Mouse (Mus musculus) embryonic stem cell, embryonic (primary cell): ENCODE data around the gene Olfr1222.
"Not testable (repeated sequence)": the region's sequence is repeated elsewhere in the genome, so short reads cannot be mapped to it uniquely, and the experiment has no call there.

ENCODE experiments used
- CTCF ChIA-PET, 4 experiments: fragments of 300-600 bp in 2 of 4; fragments of 350-600 bp in 2 of 4; sonication (Branson Sonifier 250); formaldehyde crosslinking; loops; one replicate each; lab custom pipeline; 2022; ENCODE audit warnings: inconsistent platforms in 2 of 4; lab: Charles Lee
- POLR2A ChIA-PET, 4 experiments: fragments of 300-600 bp in 2 of 4; fragments of 350-600 bp in 2 of 4; sonication (Branson Sonifier 250); formaldehyde crosslinking; loops; one replicate each; lab custom pipeline; 2022; ENCODE audit warnings: antibody characterized with exemption in 4 of 4, inconsistent platforms in 1 of 4; lab: Charles Lee

The Olfr1222 gene

GRCm38 (mm10) chr2:89132954-89133353 lies at the start of gene Olfr1222:
Gene Olfr1222 (minus strand): TSS chr2:89133054.
- POLR2A ChIA-PET: no interaction called here
- CTCF ChIA-PET: no interaction called here

GRCm38 (mm10) chr2:89174569-89174968 lies 41.7 kb upstream of the Olfr1222 start, which contains the start of gene Olfr1225:
Gene Olfr1225 (minus strand): TSS chr2:89174669.
- POLR2A ChIA-PET: no interaction called here
- CTCF ChIA-PET: no interaction called here

GRCm38 (mm10) chr2:89164711-89165110 lies 31.9 kb upstream of the Olfr1222 start:
- POLR2A ChIA-PET, CTCF ChIA-PET: not testable (repeated sequence)

- CTCF ChIA-PET: not testable (repeated sequence)
Measured at GRCm38 (mm10) chr2:89163991-89164390, 31.1 kb upstream of the Olfr1222 start, which contains the start of gene Olfr1224-ps1. Gene Olfr1224-ps1 (minus strand): TSS chr2:89164091.

GRCm38 (mm10) chr2:89151460-89151859 lies 18.6 kb upstream of the Olfr1222 start, which contains the start of gene Olfr1223:
Gene Olfr1223 (minus strand): TSS chr2:89151560.
- CTCF ChIA-PET: no interaction called here
- POLR2A ChIA-PET: no interaction called here

More at GRCm38 (mm10) chr2:89163991-89164390, 31.1 kb upstream of the Olfr1222 start, which contains the start of gene Olfr1224-ps1:
- POLR2A ChIA-PET: not testable (repeated sequence)

- POLR2A ChIA-PET: no interaction called here
Measured at GRCm38 (mm10) chr2:89117183-89117582, 15.7 kb downstream of the Olfr1222 start, which contains the start of gene Olfr1221. Gene Olfr1221 (minus strand): TSS chr2:89117283.

GRCm38 (mm10) chr2:89106735-89107134 lies 26.1 kb downstream of the Olfr1222 start, which contains the start of gene Olfr1220:
Gene Olfr1220 (minus strand): TSS chr2:89106835.
- CTCF ChIA-PET: interaction anchor here in 1 of 4 experiments (0.6 kb wide), 1 partner anchor 170 kb away, joined by 3 read pairs; no protein-coding TSS in a partner anchor
- POLR2A ChIA-PET: no interaction called here

More at GRCm38 (mm10) chr2:89117183-89117582, 15.7 kb downstream of the Olfr1222 start, which contains the start of gene Olfr1221:
- CTCF ChIA-PET: no interaction called here

- CTCF ChIA-PET: no interaction called here
- POLR2A ChIA-PET: no interaction called here
Measured at GRCm38 (mm10) chr2:89105651-89106050, 27.2 kb downstream of the Olfr1222 start.

- POLR2A ChIA-PET: interaction anchor here in 1 of 4 experiments (0.5 kb wide), 1 partner anchor 1367 kb away, joined by 7 read pairs; no protein-coding TSS in a partner anchor
- CTCF ChIA-PET: no interaction called here
Measured at GRCm38 (mm10) chr2:89093848-89094247, 39.0 kb downstream of the Olfr1222 start.

GRCm38 (mm10) chr2:89083413-89083812 lies 49.4 kb downstream of the Olfr1222 start, which contains the start of gene Olfr1219:
Gene Olfr1219 (minus strand): TSS chr2:89083513.
- ChIA-PET POLR2A (no interaction called here), CTCF (no interaction called here)

GRCm38 (mm10) chr2:89081487-89081886 lies 51.4 kb downstream of the Olfr1222 start:
- ChIA-PET CTCF (no interaction called here), POLR2A (no interaction called here)
